Mouse (Mus musculus) cerebellum, postnatal 36 days (tissue): ENCODE data around the gene Sema4c.

Experiments
- DNase-seq, 2 experiments: peaks; one replicate each; pipeline ENCODE4 v3.0.0; 2021 to 2022; ENCODE audit warnings: mixed read lengths in 2 of 2

Sema4c gene

DNA sequence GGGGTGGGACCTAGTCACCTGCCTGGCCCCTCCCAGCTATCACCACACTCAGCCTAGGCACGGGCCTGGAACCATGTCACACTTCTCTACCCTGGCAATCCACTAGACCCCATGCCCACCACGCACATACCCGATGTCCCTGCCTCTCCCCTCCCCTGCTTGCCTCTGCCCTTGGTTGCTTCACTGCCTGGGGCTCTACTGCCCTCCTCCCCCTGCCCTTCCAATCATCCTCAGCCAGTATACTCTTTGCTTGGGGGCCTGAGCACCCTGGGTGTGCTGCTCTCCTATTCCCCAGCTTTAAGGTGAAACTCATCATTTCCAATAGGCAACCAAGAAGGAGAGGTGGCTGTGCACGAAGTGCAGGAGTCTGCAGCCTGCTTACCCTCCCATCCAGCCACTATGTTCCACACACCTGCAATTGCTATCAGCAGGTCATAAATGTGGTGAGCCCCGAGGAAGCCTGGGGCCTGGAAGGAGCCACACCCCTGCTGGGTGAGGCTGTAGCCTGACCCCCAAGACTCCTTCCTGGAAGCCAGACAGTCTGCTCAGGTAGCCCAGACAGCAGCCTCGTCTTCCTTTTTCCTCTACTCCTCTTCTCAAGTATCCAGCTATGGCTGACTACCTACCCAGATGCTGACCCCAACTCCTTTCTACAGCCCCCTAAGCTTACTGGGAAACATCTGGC lies 19.0 kb upstream of the Sema4c start:
- no peak for DNase-seq

DNA sequence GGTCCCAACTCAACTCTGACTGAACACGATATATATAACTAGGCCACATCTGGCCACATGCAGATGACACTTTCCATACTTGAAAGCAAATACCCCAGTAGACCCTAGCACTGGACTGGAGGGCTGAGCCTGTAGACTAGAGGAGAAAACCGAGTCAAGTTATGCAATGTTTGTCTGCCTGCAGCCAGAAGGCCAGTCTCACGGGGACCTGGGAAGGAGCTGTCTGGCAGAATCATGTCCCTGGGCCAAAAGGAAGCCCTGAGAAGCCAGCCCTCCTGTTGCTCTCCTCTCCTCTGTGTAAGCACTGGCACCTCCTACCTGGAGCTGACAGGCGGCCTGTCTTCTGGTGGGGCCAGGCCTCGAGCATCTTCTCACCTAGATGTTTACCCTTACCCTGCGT lies 17.2 kb upstream of the Sema4c start:
- no peak for DNase-seq

DNA sequence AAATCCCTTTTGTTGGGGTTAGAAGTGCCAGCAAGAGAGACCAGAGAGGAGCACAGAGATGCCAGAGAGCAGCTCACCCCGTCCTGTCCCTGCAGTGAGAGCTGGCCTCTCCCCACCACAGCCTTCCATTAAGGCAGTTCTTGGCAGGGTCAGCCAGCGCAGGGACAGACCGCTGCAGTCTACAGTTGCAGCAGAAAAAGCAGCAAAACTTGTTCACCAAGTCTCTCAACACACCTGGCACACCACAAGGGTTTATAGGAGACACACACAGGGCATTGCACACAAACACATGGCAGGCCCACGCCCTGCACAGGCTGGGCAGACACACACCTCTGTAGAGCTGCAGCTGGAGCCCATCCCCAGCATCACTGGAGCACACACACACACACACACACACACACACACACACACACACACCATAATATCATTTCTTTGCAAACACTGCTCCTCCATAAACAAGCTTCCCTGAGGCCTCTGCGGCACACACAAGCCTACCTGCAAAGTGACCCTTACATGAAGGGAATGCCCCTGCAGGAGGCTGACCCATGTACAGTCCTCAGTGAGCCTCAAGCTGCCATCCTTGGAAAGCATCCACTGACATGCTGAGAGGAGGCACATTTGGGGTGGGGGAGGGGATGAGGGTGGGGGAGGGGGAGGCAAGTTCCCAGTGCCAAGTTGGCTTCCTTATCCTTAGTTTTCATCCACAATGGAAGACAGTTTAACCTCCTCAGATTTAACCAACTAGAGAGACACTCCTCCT lies 16.2 kb upstream of the Sema4c start:
- DNase-seq, result no peak

DNA sequence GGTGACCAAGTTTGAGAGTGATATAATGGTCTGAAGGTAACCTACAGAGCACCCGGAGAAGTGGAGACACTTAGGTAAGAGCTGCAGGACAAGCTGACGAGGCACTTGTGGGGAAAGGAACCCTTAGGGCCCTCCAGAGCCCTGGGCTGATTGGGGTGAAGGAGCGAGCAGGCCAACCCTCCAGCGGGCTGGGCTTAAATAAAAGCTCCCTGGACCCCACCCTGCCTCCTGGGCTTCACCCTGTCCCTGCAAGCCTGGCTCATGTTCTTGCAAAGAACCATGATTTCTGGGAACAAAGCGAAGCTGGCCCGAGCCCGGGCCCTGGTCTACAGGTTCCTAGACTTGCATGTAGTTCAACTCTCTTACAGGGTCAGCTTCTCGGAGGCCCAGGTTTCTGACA lies 15.4 kb upstream of the Sema4c start:
- no peak for DNase-seq

DNA sequence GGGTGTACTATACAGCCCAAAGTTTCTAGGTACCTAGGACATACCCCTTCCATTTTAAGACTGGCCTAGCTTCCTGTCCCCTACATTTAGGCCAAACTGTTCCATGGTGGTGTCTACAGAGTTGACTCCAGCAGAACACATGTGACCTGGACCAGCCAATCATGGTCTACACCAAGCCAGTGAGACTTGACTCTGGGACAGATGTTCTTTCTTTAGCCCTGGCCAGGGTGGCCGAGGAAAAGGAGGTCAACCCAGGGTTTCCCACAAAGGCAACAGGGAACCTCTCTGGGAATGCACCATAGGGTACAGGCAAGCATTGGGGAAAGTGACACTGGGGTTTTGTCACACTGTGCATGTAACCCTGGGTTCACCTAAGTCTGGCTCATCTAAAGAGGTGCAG lies 14.6 kb upstream of the Sema4c start:
- DNase-seq, result no peak

DNA sequence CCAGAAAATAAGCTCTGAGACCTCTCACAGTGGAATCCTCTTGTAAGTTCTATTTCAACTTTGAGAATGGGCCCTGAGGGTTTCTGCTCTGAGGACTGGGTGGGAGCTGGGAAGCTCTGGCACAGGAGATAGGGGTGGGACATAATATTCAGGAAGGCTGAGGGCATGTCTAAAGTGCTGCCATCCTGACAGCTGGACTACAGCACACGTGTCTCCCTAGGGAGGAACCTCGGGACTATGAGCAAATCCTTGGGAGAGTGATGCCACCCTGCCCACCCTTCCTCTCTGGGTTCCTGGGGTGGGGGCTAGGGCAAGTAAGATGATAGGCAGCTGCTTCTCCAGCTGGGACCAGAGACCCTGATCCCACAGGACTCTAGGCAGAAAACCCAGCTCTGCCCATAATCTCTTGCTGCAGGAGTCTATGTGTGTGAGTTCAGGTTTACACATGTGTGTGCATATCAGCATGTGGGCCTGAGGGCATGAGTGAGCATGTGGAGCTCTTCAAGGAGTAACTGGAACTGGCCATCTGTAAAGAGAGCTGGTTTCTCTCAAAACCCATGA lies 14.1 kb upstream of the Sema4c start:
- no peak for DNase-seq

DNA sequence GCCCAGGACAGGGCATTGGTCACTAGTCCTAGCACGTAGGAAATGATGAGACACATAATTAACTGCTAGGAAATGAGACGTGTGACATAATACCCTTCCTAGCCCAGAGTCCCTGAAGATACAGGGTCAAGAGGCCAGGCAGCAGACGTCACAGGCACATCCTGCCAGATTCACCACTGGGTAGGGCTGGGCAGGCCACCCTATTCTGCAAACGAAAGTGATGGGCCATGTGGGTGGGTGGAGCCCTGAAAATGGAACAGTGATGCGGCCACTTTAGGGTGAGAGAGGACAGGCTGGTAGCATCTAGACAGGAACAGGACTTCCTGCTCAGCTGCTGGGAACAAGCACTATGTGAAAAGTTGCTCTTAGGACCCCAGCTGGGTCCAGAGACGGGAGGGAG lies 13.5 kb upstream of the Sema4c start:
- DNase-seq, result no peak

DNA sequence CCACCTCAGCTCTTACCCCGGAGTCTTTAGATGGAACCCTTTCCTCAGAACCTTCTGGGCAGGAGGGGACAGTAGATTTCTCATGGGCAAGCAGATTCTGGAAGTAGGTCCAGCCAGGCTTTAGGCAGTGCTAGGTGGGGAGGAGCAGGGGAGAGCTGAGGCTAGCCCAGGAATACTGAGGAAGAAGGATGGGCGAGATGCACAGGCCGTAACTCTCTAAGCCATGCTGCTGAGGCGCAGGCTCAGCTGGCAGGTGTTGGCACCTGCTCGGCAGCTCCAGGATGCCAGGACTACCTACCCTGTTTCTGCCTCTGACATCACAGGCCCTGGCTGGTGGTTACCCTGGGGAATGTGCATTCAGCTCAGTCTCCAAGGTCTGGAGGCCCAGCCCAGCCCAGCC lies 12.2 kb upstream of the Sema4c start:
- no peak for DNase-seq

DNA sequence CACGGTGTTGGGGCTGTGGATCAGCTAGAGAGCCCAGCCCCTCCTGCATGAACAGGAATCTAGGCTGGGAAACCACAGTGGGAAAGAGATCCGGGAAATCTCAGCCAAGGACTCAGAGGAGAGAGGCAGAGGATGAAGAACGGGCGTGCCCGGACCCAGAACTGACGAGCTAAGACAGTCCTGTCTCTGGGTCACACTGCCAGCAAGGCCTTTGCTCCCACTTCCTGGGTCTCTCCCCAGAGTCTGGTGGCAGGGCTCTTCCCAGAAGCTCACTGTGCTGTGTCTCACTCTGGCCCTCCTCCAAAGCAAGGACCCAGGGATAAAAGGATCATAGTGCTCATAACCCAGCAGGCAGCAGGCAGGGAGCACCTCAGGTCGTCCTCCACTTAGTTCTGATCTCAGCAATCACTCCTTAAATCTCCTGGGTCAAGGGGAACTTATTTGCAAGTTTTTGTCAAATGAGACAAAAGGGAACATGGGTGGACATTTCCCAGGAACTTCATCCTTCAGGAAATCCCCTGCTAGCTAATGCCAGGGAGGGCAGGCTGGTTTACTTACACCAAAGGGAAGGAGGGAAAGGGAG lies 11.6 kb upstream of the Sema4c start:
- DNase-seq, result no peak

DNA sequence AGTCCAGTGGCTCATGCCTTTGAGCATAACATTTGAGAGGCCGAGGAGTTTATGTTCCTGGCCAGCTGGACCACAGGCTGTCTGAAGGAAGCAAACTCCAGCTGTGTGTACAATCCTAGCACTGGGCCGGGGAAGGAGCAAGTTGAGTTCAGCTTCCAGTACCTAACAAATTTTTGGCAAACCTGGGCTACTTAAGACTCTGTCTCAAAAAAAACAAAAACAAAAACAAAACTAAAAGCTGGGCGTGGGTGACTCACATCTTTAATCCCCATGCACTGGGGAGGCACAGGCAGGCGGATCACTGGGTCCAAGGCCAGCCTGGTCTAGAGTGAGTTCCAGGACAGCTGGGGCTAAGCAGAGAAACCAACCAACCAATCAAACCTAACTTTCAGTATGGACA lies 10.6 kb upstream of the Sema4c start:
- no peak for DNase-seq

DNA sequence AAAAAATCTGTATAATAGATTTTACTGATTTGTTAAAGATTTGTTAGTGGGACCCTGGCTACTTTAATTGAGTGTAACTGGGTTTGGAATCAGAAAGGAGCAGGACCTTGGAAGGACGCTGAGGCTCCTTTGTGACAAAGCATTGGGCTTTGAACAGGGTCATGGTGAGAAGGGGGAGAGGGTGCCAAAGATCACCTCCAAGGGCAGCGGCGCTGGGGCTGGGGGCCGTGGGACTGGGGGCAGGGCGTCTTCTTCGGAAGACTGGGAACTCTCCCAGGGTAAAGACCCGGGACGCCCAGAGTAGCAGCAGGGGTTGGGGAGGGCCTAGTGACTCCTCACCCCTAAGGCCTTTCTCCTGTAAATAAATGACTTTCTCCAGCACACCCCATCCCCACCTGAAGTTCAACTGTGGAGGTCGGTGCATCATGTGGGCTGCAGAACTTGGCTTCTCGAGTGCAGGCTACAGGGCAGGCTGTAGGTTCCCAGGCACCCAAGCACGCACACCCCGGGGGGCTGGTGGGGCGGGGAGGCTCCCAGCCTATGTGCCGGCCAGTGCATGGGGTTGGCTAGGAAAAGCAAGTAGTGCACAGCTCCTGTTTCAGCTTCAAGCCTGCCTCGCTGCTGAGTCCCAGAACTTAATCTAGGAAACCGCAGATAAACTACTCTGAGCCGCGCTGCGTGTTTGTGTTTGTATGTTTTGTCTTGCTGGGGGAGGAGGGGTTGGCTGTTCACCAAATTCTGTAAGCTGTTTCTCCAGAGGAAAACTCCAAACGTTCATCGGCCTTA lies 9.9 kb upstream of the Sema4c start:
- DNase-seq, result no peak

DNA sequence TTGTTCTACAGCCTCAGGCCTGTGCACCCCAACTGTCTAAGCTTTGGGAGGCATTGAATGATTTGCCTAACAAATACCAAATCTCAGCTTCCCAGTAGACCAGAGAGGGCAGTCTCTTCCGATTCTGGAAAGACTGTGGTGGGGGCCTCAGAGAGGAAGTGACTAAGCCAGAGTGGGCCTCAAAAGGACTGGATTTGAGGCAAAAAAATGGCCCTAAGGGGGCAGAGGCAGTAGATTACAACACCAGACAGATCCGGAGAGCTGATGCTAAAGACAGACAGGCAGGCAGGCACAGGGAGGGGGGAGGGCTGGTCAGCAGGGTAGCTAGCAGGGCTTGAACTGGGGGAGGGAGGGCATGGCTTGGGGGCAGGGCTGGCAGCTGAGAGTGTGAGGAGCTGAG lies 8.3 kb upstream of the Sema4c start:
- DNase-seq, result no peak

DNA sequence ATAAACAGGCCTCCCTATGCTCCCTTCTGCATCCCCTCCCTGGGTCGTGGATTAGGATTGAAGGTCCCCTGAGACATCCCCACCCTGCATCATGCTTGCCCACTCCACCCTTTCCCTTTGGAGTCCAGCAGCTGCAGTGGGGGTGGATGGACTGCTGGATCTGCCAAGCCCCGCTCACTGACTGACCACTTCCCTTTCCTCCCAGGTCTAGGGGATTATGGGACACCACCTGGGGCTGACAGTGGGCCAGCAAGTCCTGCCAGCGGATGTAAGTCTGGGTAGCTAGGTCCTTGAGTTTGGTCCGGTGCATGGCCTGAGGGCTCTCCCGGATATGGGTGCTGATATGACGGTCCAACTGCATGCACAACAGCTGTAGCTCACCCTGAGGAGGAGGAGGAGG lies 6.0 kb upstream of the Sema4c start:
- no peak for DNase-seq

DNA sequence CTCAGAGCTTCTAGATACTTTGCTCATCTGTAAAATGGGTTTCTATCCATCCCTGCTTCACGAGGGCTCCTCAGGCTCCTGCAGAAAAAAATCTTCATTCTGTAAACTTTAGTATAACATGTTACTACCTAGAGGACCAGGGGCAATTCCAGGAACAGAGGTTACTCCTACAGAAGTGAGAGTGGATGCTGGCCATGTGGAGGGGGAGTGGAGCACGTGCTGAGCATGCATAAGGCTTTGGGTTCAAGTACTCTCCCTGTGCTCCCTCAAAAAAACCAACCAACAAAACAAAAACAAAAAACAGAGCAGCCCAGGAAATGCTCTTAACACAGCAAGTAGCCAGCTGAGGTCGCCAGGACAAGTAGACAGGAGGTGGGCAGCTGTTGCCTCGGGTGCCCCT lies 5.5 kb upstream of the Sema4c start:
- DNase-seq, result no peak

DNA sequence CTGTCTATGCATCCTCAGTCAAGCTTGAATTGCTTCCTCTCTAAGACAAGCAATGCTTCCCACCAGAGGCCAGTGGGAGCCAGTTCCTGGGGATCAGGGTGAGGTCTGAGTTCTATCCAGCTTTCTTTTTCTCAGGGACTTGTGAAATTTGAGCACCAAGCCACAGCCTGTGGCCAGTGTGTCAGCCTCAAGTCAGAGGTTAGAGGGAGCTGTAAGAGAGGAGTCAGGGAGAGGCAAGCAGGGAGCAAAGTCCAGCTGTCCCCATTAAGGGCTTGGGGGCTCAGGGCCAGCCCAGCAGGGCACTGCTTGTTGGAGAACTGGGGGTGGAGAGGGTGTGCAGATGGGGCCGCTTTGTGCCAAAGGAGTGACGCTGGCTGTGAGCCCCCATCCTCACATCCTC lies 5.0 kb upstream of the Sema4c start:
- DNase-seq, result no peak

DNA sequence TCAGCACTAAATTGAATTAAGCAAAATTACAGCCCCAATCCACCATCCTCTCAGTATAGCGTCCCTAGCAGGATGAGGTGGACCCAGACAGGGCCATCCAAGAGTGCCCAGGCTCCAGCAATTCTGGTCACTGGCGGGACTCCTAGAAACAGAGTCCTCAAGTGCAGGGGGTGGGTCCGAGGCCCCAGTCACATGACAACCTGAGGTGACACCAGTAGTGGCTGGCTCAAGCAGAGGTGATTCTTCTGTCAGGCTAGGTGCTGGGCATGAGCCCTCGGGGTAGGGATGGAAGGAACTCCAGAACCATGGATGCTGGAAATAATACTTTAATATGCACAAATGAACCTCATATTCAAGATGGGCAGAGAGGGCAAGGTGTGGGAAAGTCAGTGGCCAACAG lies 4.2 kb upstream of the Sema4c start:
- DNase-seq, result no peak

DNA sequence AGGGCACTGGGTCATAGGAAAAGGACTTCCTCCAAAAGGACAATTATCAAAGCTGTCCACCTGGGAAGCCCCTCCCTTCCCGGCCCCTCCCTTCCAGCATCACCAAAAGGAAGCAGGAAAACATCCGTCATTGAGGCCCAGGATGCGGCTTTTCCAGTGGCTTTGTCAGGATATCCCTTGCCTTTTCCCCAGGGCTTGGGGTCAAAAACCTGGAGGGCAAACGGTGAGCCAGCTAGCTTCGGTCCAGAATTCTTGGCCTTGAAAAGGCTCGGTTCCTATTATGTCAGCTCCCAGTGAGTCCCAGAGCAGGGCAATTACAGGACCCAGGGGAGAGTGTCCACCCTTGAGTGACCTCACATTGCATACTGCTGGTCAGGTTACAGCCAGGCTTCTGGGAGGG lies 2.8 kb upstream of the Sema4c start:
- no peak for DNase-seq

DNA sequence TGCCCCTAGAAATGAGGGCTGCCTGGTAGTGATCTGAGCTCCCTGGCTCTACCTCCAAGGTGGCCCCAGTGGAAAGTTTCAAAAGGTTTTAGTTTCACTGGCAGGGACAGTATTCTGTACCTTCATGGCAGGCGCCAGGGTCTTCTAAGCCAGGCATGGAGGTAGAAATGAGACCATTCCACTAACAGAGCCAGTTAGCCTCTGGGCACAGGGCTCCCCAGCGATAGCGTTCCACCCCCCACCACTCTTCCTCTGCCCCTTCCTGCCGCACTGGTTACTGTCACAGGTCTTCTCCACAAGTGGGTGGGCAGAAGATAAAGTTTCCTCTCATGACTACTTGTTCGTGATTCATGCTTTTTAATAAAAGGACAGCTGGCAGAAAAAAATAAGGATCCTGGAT lies 1.7 kb upstream of the Sema4c start:
- DNase-seq, result no peak

DNA sequence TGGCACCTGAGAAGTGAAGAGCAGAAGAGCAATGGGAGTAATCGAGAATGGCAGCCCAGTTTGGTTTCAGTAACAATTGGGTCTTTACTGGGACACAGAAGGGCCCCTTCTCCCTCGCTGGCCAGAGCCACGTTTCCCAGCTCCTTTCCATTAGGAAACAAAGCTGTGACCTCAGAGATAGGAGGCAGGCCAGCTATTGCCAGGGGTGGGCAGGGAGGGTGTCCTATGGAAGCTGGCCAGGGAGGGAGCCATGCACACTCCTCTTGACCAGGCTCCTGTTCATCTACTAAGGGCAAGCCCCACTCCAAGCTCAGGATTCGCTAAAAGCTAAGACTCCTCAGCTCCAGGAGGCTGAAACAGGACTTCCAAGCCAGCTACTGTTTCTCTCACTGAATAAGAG lies 1.1 kb upstream of the Sema4c start:
- no peak for DNase-seq

DNA sequence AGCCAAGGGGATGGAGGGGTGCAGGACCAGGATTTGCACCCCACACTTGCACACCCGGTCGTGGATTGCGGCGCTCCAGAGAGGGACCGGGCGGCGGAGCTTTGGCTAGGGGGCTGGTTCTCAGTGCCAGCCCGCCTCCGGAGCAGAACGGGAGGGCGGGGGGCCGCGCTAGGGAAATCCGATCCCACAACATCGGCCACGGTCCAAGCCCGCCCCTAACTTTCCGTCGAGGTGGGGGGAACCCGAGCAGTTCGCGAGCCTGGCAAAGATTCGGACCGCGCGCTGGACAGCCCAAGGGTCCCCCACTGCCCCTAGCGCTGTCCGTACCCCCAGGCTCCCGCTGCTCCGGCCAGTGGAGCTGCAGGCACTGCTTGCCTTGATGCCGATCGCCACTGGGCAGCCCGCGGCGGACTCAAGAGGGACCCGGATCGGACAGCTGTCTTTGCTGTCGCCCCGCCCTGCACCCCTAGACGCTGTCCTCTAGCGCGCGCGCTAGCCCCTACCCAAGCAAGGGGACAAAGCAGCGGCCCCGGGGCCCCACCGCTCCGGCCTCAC lies 615 bp downstream of the Sema4c start:
- DNase-seq, result peak; percentile 65 to 71

DNA sequence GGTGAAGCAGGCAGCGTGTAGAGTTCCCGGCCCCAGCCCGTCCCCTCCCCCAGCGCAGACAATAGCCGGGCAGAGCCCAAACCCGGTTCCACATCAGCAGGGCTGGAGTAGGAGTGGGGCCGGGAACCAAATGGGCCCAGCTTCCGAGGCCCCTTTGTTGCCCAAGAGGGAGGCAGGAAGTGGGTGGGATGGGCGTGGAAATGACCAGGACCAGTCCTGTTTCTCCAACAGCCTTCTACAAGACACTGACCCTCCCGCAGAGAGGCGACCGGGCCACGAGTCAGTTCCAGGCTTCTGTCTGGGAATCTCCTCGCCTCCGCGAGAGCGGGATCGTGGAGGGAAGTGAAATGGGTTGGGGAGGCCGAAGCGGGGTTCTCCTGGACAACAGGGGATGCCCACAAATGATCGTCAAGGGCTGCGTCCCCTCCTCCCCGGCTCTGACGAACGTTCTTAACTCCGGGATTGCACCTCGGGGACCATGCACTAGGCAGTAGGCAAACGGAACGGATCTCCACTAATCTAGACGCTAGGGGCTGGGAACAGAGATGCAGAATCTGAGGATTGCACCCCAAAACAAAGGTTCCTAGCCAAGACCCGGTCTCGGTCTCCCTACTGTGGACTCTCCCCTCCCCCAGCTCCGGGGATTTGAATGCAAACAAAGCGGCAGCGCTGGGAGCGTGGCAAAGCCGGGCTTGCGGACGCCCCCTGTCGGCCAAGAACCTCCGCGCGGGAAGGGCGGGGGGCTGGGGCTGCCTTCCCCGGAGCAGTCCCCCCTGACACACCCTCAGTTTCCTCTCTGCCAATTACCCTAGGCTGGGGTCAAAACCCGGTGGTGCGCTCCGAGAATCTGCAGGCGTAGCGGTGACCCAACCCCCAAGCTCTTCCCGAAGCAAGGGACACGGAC lies 1.3 kb downstream of the Sema4c start:
- peak; percentile 94 to 95 for DNase-seq
